Mouse (Mus musculus) embryonic facial prominence, embryonic 15.5 days (tissue): ENCODE measurements around the gene Prkcz. TPM values are rescaled to one million over a fixed set of nuclear protein-coding genes. Genes with fewer than 3 reads are reported as not detected.

Experiments
- ATAC-seq: fragments of 200-750 bp; cut with Nextera tagmentation; 2 replicates; pipeline ENCODE4 v1.8.0; 2017; ENCODE audit warnings: low read depth, moderate TSS enrichment; ENCODE audit not compliant: insufficient number of reproducible peaks, low FRiP score, low TSS enrichment
- H3K27ac ChIP-seq: fragments of 300-500 bp; sonication (generic); replicated peaks from 2 replicates; pipeline ENCODE4 v1.5.1; 2015; ENCODE audit warnings: mild to moderate bottlenecking, inconsistent platforms
- H3K27me3 ChIP-seq: fragments of 300-500 bp; sonication (generic); 2 replicates; pipeline ENCODE4 v1.6.1; 2015; ENCODE audit warnings: inconsistent platforms
- H3K36me3 ChIP-seq: fragments of 300-500 bp; sonication (generic); 2 replicates; pipeline ENCODE4 v1.6.1; 2015; ENCODE audit warnings: mild to moderate bottlenecking, inconsistent platforms
- H3K4me1 ChIP-seq: fragments of 300-500 bp; sonication (generic); 2 replicates; pipeline ENCODE4 v1.6.1; 2015; ENCODE audit warnings: inconsistent platforms
- H3K4me2 ChIP-seq: fragments of 300-500 bp; sonication (generic); replicated peaks from 2 replicates; pipeline ENCODE4 v1.6.1; 2015; ENCODE audit warnings: mild to moderate bottlenecking, inconsistent platforms
- H3K4me3 ChIP-seq: fragments of 300-500 bp; sonication (generic); replicated peaks from 2 replicates; pipeline ENCODE4 v1.5.1; 2015; ENCODE audit warnings: mild to moderate bottlenecking, inconsistent platforms
- H3K9ac ChIP-seq: fragments of 300-500 bp; sonication (generic); 2 replicates; pipeline ENCODE4 v1.6.1; 2015; ENCODE audit warnings: inconsistent platforms
- H3K9me3 ChIP-seq: fragments of 300-500 bp; sonication (generic); replicated peaks from 2 replicates; pipeline ENCODE4 v1.6.1; 2016; ENCODE audit warnings: inconsistent platforms
- WGBS: fragments of 180-500 bp; shearing (Covaris S2); methylation state at CpG from one replicate; pipeline ENCODE4 v1.1.7; 2015; 5-methylcytosine and 5-hydroxymethylcytosine counted together
- polyA plus RNA-seq: library from polyadenylated mRNA; unstranded; fragments of >200 nt; fragmentation: Nextera tagmentation; extraction: Ambion mirVana; gene quantifications from 2 replicates; pipeline ENCODE4 v1.2.1, GENCODE M21; 2015

Prkcz gene
- polyA plus RNA-seq, 1 experiment from 2014 or later, result 12.4 TPM

DNA sequence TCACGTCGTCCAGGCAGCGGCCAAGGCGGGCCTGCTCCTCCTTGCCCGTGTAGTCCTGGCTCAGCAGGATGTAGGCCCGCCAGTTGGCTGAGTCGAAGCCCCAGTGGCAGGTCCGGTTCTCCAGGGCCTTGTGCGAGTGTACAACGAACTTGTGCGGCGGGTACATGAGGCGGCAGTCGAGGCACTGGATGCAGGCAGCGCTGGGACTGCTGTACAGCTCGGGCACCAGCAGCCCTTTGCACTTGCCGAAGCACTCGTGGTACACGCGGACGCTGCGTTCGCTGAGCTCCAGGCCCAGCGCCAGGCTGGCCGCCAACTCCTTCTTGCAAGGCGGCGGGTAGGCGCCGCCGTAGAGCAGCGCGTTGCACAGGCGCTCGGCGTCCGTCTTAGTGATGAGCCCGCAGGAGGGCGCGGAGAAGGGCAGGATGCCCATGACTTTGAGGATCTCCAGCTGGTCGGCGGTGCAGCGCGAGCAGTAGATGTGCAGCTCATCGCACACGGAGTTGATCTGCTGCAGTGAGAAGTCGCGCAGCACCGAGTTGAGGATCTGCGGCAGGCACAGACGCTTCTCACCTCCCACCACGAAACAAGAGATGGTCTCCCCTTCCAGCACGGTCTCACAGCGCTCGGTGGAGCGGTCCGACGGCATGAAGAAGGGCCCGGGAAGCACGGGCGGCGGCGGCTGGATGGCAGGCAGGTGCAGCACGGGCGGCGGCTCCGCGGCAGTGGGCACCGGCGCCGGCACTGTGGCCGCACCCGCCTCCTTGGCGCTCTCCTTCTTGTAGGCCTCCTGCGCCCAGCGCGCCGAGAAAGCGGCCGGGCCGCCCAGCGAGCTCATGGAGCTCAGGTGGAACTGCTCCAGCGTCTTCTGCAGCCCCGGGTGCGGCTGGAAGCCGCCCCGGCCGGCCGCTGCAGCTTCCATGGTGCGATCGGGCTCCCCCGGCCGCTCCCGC, 139.3 kb downstream of the Prkcz start:
- peak overlapping the region; percentile 93 for H3K9ac ChIP-seq
- peak overlapping the region; percentile 85 for H3K27ac ChIP-seq
- H3K4me2 ChIP-seq, result peak overlapping the region; percentile 90
- H3K4me3 ChIP-seq, result peak overlapping the region; percentile 87
- no peaks in the 10 kb centered on the region for H3K9me3 ChIP-seq
- peaks cover 42% of the 10 kb centered on the region for H3K4me1 ChIP-seq
- no peaks in the 10 kb centered on the region for H3K36me3 ChIP-seq
- no peak for ATAC-seq
- no peaks in the 10 kb centered on the region for H3K27me3 ChIP-seq
- WGBS, result under 1% methylated on average over 92 of the region's 93 CpGs

GRCm38 (mm10) chr4:155221106-155221505, 140.1 kb downstream of the Prkcz start:
- H3K4me3 ChIP-seq, result peak overlapping the region; percentile 87
- no peaks in the 10 kb centered on the region for H3K27me3 ChIP-seq
- H3K9me3 ChIP-seq, result no peaks in the 10 kb centered on the region
- H3K27ac ChIP-seq, result peak overlapping the region; percentile 85
- no peak for ATAC-seq
- WGBS, result 3% methylated on average over 7 of the region's 7 CpGs
- peak overlapping the region; percentile 93 for H3K9ac ChIP-seq
- peak overlapping the region; percentile 90 for H3K4me2 ChIP-seq
- peaks cover 50% of the 10 kb centered on the region for H3K4me1 ChIP-seq
- H3K36me3 ChIP-seq, result no peaks in the 10 kb centered on the region

- Histone ChIP-seq H3K4me1 (peaks cover 56% of the 10 kb centered on the region), H3K27ac (peak overlapping the region; percentile 85), H3K27me3 (no peaks in the 10 kb centered on the region), H3K9ac (peak overlapping the region; percentile 93), H3K36me3 (no peaks in the 10 kb centered on the region), H3K4me3 (peak overlapping the region; percentile 87), H3K9me3 (no peaks in the 10 kb centered on the region), H3K4me2 (peak overlapping the region; percentile 90)
- no peak for ATAC-seq
- WGBS, result 9% methylated on average over 14 of the region's 14 CpGs
These were observed 140.7 kb downstream of the Prkcz start for GRCm38 (mm10) chr4:155220213-155221100.

GRCm38 (mm10) chr4:155219271-155220212, 141.6 kb downstream of the Prkcz start:
- Histone ChIP-seq H3K4me1 (peaks cover 65% of the 10 kb centered on the region), H3K9me3 (no peaks in the 10 kb centered on the region), H3K36me3 (no peaks in the 10 kb centered on the region), H3K4me3 (peak overlapping the region; percentile 87), H3K4me2 (peak overlapping the region; percentile 90), H3K27me3 (no peaks in the 10 kb centered on the region), H3K9ac (peak overlapping the region; percentile 93), H3K27ac (peak overlapping the region; percentile 85; the same call in 1 of the 2 replicates)
- ATAC-seq, result no peak
- 46% methylated on average over 12 of the region's 12 CpGs for WGBS

GRCm38 (mm10) chr4:155218104-155218732, 142.9 kb downstream of the Prkcz start:
- no peak for ATAC-seq
- H3K27me3 ChIP-seq, result no peaks in the 10 kb centered on the region
- H3K36me3 ChIP-seq, result no peaks in the 10 kb centered on the region
- 0 out of 2 replicates have a peak overlapping the region, but pooled peaks have one; percentile 28 for H3K27ac ChIP-seq
- peak overlapping the region; percentile 87 for H3K4me3 ChIP-seq
- H3K9me3 ChIP-seq, result no peaks in the 10 kb centered on the region
- 59% methylated on average over 9 of the region's 9 CpGs for WGBS
- H3K9ac ChIP-seq, result no peak overlapping the region
- peak overlapping the region; percentile 90 for H3K4me2 ChIP-seq
- peaks cover 70% of the 10 kb centered on the region for H3K4me1 ChIP-seq

- H3K9me3 ChIP-seq, result no peaks in the 10 kb centered on the region
- no peaks in the 10 kb centered on the region for H3K27me3 ChIP-seq
- H3K4me3 ChIP-seq, result peak overlapping the region; percentile 87
- peaks cover 77% of the 10 kb centered on the region for H3K4me1 ChIP-seq
- H3K4me2 ChIP-seq, result peak overlapping the region; percentile 90
- no peak overlapping the region for H3K9ac ChIP-seq
- no peak for ATAC-seq
- H3K36me3 ChIP-seq, result no peaks in the 10 kb centered on the region
- 41% methylated on average over 12 of the region's 12 CpGs for WGBS
- peak overlapping the region; percentile 34; the same call in 1 of the 2 replicates for H3K27ac ChIP-seq
These were observed 143.7 kb downstream of the Prkcz start for GRCm38 (mm10) chr4:155217241-155218103.

DNA sequence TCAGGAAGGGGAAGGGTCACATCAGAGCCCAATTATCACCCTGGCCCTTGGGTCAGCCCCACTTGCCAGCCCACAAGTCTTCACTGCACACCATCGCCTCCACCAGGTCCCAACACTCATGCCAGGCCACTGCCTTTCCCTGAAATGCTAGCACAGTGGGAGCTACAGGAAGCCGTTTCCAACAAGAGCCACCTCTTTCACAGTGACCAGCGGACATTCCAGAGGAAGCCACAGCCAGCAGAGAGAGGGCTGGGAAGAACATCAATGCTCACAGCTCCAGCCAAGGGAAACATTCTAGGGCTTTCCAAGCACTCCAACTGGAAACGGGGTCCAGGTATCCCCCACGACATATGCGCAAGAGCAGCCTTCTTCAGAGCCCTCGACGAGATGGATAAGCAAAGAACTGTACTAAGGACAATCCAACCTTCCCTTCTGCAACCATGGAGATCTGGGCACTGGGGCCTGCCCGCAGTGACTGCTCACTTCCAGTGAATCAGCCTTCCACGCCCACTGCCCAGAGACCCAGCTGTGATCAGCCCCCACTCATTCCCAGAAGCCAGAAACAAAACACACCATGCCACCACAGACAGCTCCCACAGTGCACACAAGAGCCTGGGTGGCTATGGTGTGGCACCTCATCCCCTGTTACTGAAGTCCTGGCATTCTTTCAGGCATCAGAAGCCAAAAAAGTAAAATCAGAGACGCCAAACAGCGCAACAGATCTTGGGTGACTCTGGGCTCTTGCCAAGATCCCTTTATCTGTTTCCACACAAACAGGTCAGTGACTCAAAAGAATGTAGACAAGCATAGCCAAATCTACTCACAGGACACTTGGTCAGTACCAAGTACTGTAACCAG, 145.2 kb downstream of the Prkcz start:
- H3K4me3 ChIP-seq, result peak overlapping the region; percentile 7
- H3K4me1 ChIP-seq, result peaks cover 82% of the 10 kb centered on the region
- no peak overlapping the region for H3K9ac ChIP-seq
- H3K36me3 ChIP-seq, result peaks cover 5% of the 10 kb centered on the region; the same call in 1 of the 2 replicates
- peak overlapping the region; percentile 35 for H3K27ac ChIP-seq
- no peaks in the 10 kb centered on the region for H3K9me3 ChIP-seq
- peak overlapping the region; percentile 24 for H3K4me2 ChIP-seq
- ATAC-seq, result no peak
- H3K27me3 ChIP-seq, result no peaks in the 10 kb centered on the region
- 54% methylated on average over 12 of the region's 12 CpGs for WGBS

DNA sequence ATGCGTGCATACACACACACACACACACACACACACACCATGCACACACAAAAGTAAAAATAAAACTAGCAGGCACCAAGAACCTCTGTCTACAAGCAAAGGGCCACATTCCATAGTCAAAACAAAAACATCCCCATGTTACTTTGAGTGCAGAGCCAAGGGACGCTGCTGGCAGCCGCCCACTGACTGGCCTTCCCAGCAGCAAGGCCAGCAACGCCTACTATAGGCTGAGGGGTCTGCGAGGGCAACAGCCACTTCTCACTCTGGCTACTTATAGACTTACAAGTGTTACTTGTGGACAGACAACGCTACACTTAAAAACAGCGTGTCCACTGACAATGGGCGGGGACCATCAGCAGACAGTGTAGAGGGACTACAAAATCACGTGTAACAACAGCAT, 146.0 kb downstream of the Prkcz start:
- no peaks in the 10 kb centered on the region for H3K27me3 ChIP-seq
- ATAC-seq, result no peak
- WGBS, result 53% methylated on average over 9 of the region's 9 CpGs
- H3K9me3 ChIP-seq, result no peaks in the 10 kb centered on the region
- H3K4me2 ChIP-seq, result peak overlapping the region; percentile 24
- peak overlapping the region; percentile 35 for H3K27ac ChIP-seq
- H3K4me3 ChIP-seq, result peak overlapping the region; percentile 7; the same call in 1 of the 2 replicates
- peaks cover 87% of the 10 kb centered on the region for H3K4me1 ChIP-seq
- peaks cover 13% of the 10 kb centered on the region; the same call in 1 of the 2 replicates for H3K36me3 ChIP-seq
- H3K9ac ChIP-seq, result no peak overlapping the region

DNA sequence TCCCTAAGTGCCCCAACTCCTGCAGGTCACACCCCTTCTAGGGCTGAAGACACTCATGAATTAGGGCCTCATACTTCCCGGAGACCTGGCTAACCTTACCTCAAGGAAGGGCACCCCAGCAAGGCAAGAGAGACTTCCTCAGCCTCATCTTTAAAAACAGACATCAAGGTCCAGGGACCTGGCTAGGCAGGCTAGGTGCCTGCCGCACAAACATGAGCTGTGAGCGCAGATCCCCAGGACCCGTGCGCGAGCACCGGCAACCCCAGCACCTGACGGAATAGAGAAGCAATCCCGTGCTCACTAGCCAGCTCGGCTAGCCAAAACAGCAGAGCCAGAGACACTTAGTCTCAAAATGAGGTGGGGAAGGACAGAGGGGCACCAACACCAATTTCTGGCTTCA, 146.4 kb downstream of the Prkcz start:
- Histone ChIP-seq H3K4me1 (peaks cover 87% of the 10 kb centered on the region), H3K9ac (no peak overlapping the region), H3K36me3 (peaks cover 13% of the 10 kb centered on the region; the same call in 1 of the 2 replicates), H3K4me3 (no peak overlapping the region), H3K9me3 (no peaks in the 10 kb centered on the region), H3K27ac (no peak overlapping the region), H3K27me3 (no peaks in the 10 kb centered on the region), H3K4me2 (peak overlapping the region; percentile 24; the same call in 1 of the 2 replicates)
- no peak for ATAC-seq
- WGBS, result 75% methylated on average over 10 of the region's 10 CpGs
